Comparison of ENCODE assay signal across 9 mouse cellular contexts in genomic region chr12:15800914-15801570, GRCm38 (mm10). TPM values are rescaled to one million over a fixed set of nuclear protein-coding genes. Genes with fewer than 3 reads are reported as not detected.
A peak's percentile ranks its signal among the peaks of the same experiment; 100 is the strongest.
DNase-seq lines count a peak whose midpoint lies in the region; ATAC-seq lines count a peak whose summit lies in the region.
"Had no signal": no experiment of that assay in that cellular context is flagged by ENCODE, and none has a peak within 500 bp of the region (broad histone marks: within the 10 kb centered on the region; RNA-seq: fewer than 3 reads in every experiment).

No protein-coding gene starts in this region.

- no peak overlapping the region for H3K4me2 ChIP-seq in midbrain, embryonic 13.5 days (replicated peaks)
- H3K4me2 ChIP-seq in midbrain, embryonic 11.5 days: no peak overlapping the region
- no peak overlapping the region for H3K4me2 ChIP-seq in limb, embryonic 13.5 days (replicated peaks)

- WGBS in midbrain, embryonic 13.5 days: 59% methylated on average over 9 of the region's 9 CpGs
- 62% methylated on average over 9 of the region's 9 CpGs for WGBS in midbrain, embryonic 11.5 days
- WGBS in limb, embryonic 13.5 days: 65% methylated on average over 9 of the region's 9 CpGs

- H3K9ac ChIP-seq in midbrain, embryonic 13.5 days (replicated peaks): no peak overlapping the region
- H3K9ac ChIP-seq in midbrain, embryonic 11.5 days (ENCODE audit: low read length): no peak overlapping the region
- no peak overlapping the region for H3K9ac ChIP-seq in limb, embryonic 13.5 days

- peak overlapping the region; percentile 17; the same call in 1 of the 2 replicates for H3K27ac ChIP-seq in midbrain, embryonic 13.5 days
- H3K27ac ChIP-seq in midbrain, embryonic 11.5 days (ENCODE audit: low read depth, low read length): no peak overlapping the region
- no peak overlapping the region for H3K27ac ChIP-seq in limb, embryonic 13.5 days

- H3K9me3 ChIP-seq in midbrain, embryonic 13.5 days: no peaks in the 10 kb centered on the region
- H3K9me3 ChIP-seq in midbrain, embryonic 11.5 days (ENCODE audit: control insufficient read depth, low read length): no peaks in the 10 kb centered on the region
- H3K9me3 ChIP-seq in limb, embryonic 13.5 days: no peaks in the 10 kb centered on the region
- H3K9me3 ChIP-seq: megakaryocyte, embryonic 14.5 days had no signal

- peaks cover 67% of the 10 kb centered on the region for H3K4me1 ChIP-seq in midbrain, embryonic 13.5 days (replicated peaks)
- peaks cover 4% of the 10 kb centered on the region; the same call in 1 of the 2 replicates for H3K4me1 ChIP-seq in midbrain, embryonic 11.5 days (ENCODE audit: control insufficient read depth, insufficient read depth, low read length)
- peaks cover 30% of the 10 kb centered on the region for H3K4me1 ChIP-seq in limb, embryonic 13.5 days

- peaks cover 86% of the 10 kb centered on the region for H3K36me3 ChIP-seq in midbrain, embryonic 13.5 days
- peaks cover 5% of the 10 kb centered on the region for H3K36me3 ChIP-seq in midbrain, embryonic 11.5 days (ENCODE audit: control insufficient read depth, insufficient read depth, low read length)
- H3K36me3 ChIP-seq in limb, embryonic 13.5 days: peaks cover 96% of the 10 kb centered on the region

- intact Hi-C loops in heart, postnatal 10 days (cut with DNase I): no loop called here

- peak; percentile 22 for DNase-seq in adrenal gland, postnatal 14 days
- no peak for DNase-seq in adrenal gland, adult 8-10 months
- no peak for DNase-seq in midbrain, embryonic 11.5 days (ENCODE audit: low spot score, missing footprints)
- peak; percentile 46 to 53 for DNase-seq in heart, postnatal 10 days
- no peak for DNase-seq in spleen, postnatal 10 days (ENCODE audit: low spot score in 2 of 2)
- no peak for DNase-seq in ovary, postnatal 14 days (ENCODE audit: low spot score)

- no peaks in the 10 kb centered on the region for H3K27me3 ChIP-seq in midbrain, embryonic 13.5 days
- no peaks in the 10 kb centered on the region for H3K27me3 ChIP-seq in midbrain, embryonic 11.5 days (ENCODE audit: control insufficient read depth, insufficient read depth, low read length)
- H3K27me3 ChIP-seq in limb, embryonic 13.5 days: no peaks in the 10 kb centered on the region

- ATAC-seq in midbrain, embryonic 13.5 days: peak; percentile 55; the same call in 1 of the 2 replicates
- no peak; the same call in 1 of the 2 replicates for ATAC-seq in midbrain, embryonic 11.5 days (ENCODE audit: low FRiP score)
- ATAC-seq in limb, embryonic 13.5 days (ENCODE audit: low FRiP score, low read depth): 0 out of 2 replicates have a peak, but pooled peaks have one; percentile 17

- H3K4me3 ChIP-seq in midbrain, embryonic 13.5 days (replicated peaks): no peak overlapping the region
- no peak overlapping the region for H3K4me3 ChIP-seq in midbrain, embryonic 11.5 days (ENCODE audit: low read depth, low read length)
- H3K4me3 ChIP-seq in limb, embryonic 13.5 days: no peak overlapping the region
- H3K4me3 ChIP-seq: megakaryocyte, embryonic 14.5 days had no signal

RNA-seq across cellular contexts. Expression of gene Trib2, which starts 15.7 kb away (rescaled TPM):
- total RNA-seq in adrenal gland, postnatal 14 days (2021): 16.7 and 24.4 TPM in 2 replicates
- total RNA-seq in adrenal gland, adult 8-10 months (2022): 10 to 100 TPM; 12.4 to 21.2 (median 16.4) TPM
- polyA plus RNA-seq in midbrain, embryonic 13.5 days (2015; fragmentation: Nextera tagmentation; extraction: Ambion mirVana): 120 and 121 TPM in 2 replicates
- 63.7 and 70.8 TPM in 2 replicates for polyA plus RNA-seq in midbrain, embryonic 11.5 days (2014; fragmentation: Nextera tagmentation; extraction: Ambion mirVana)
- total RNA-seq in heart, postnatal 10 days (2021): 10 to 100 TPM; 60.4 to 86.6 TPM
- 70.2 and 78.3 TPM in 2 replicates for polyA plus RNA-seq in limb, embryonic 13.5 days (2015; fragmentation: Nextera tagmentation; extraction: Ambion mirVana)

Comparison
In these comparisons a context has a peak if more than half of its experiments do, and no peak if none do; other contexts are left out.
1. DNase-seq: peak in adrenal gland, postnatal 14 days (single experiment) and heart, postnatal 10 days (2 of 2); none in adrenal gland, adult 8-10 months (single experiment), midbrain, embryonic 11.5 days (single experiment), spleen, postnatal 10 days (0 of 2) and ovary, postnatal 14 days (single experiment).